Mouse (Mus musculus): ENCODE results near the gene Zfp277.

DNA sequence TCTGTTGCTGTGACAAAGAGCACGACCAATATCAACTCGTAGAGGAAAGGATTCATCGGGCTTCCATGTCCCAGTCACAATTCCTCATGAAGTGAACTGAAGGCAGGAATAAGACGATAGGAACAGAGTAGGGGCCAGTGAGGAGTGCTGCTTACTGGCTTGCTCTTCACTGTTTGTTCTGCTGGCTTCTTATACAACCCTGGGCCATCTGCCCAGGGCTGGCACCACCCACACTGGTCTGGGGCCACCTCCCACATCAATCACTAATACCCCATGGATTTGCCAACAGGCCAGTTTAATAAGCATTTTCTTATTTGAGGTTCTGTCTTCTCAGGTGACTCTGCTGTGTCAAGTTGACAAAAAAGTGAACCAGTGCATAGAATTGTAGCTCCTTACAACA is 60.4 kb downstream of the Zfp277 start:
- TF ChIP-seq CTCF (IDR thresholded peaks at IDR 0.05; ENCODE audit: extremely low read depth, insufficient read length, insufficient replicate concordance, low read depth, low read length) (no peak), POLR2A (IDR thresholded peaks at IDR 0.05; ENCODE audit: low read depth, low read length) (no peak)

Data from small intestine, adult 2 months (tissue).